Mouse (Mus musculus) liver, embryonic 16.5 days (tissue): Measurements from ENCODE around the gene Btbd6. TPM values are rescaled to one million over a fixed set of nuclear protein-coding genes. Genes with fewer than 3 reads are reported as not detected.

Experiments
- ATAC-seq: fragments of 200-750 bp; cut with Nextera tagmentation; 2 replicates; pipeline ENCODE4 v1.8.0; 2017; ENCODE audit warnings: low read depth, mild to moderate bottlenecking, moderate number of reproducible peaks, moderate library complexity
- H3K27ac ChIP-seq: fragments of 300-500 bp; sonication (generic); 2 replicates; pipeline ENCODE4 v1.5.1; 2014; ENCODE audit warnings: mild to moderate bottlenecking, low read length
- H3K27me3 ChIP-seq: fragments of 300-500 bp; sonication (generic); 2 replicates; pipeline ENCODE4 v1.6.1; 2014; ENCODE audit warnings: low read depth, low read length, mixed read lengths; ENCODE audit not compliant: control insufficient read depth, insufficient read depth
- H3K36me3 ChIP-seq: fragments of 300-500 bp; sonication (generic); 2 replicates; pipeline ENCODE4 v1.6.1; 2014; ENCODE audit warnings: mild to moderate bottlenecking; ENCODE audit not compliant: control insufficient read depth, insufficient read depth
- H3K4me1 ChIP-seq: fragments of 300-500 bp; sonication (generic); 2 replicates; pipeline ENCODE4 v1.6.1; 2014; ENCODE audit warnings: low read depth, low read length, mixed read lengths; ENCODE audit not compliant: control insufficient read depth
- H3K4me2 ChIP-seq: fragments of 300-500 bp; sonication (generic); 2 replicates; pipeline ENCODE4 v1.6.1; 2014; ENCODE audit warnings: low read depth, low read length, mixed read lengths
- H3K4me3 ChIP-seq: fragments of 300-500 bp; sonication (generic); 2 replicates; pipeline ENCODE4 v1.5.1; 2014; ENCODE audit warnings: low read depth, mild to moderate bottlenecking, low read length
- H3K9ac ChIP-seq: fragments of 300-500 bp; sonication (generic); 2 replicates; pipeline ENCODE4 v1.6.1; 2014; ENCODE audit warnings: low read depth, low read length
- H3K9me3 ChIP-seq: fragments of 300-500 bp; sonication (generic); replicated peaks from 2 replicates; pipeline ENCODE4 v1.6.1; 2016; ENCODE audit warnings: low read length; ENCODE audit not compliant: control insufficient read depth
- WGBS: fragments of 180-500 bp; shearing (Covaris S2); extraction: QIAGEN DNeasy Blood & Tissue Kit; methylation state at CpG from one replicate; pipeline ENCODE4 v1.1.7; 2014; ENCODE audit not compliant: insufficient replicate concordance; 5-methylcytosine and 5-hydroxymethylcytosine counted together
- polyA plus RNA-seq: library from polyadenylated mRNA; unstranded; fragments of >200 nt; fragmentation: Nextera tagmentation; extraction: Ambion mirVana; gene quantifications from 2 replicates; pipeline ENCODE4 v1.2.1, GENCODE M21; 2015

Btbd6 gene
- 4.5 and 4.9 TPM in 2 replicates for polyA plus RNA-seq

DNA sequence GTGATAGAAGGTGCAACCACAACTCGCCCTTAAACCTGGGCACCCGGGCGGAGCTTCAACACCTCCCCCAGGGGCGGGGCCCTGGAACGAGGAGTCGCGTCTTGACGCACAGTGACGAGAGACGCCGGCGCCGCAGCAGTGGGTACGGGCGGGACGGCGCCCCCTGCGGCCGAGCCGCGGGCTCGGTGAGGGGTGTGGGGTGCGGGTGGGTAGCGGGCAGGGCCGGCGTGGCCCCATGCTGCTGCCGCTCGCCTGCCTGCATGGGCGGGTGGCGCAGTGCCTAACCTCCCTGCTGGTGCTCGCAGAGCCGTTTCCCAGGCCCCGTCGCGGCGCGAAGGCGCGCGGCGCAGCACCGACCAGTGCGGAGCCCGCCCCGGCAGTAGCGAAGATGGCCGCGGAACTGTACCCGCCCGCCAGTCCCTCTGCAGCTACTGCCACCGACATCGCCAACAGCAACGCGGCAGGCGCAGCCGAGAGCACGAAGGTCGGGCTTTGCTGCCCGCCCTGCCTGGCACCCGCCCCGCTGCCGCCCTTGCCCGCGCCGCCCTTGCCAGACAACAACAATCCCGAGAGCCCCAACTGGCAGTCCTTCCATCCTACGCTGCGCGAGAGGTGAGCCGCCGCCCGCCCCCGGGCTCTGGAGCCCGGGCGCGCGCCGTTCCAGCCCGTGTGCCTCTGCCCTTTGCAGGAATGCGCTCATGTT lies at the start of gene Btbd6:
TSS of gene Btbd6 (plus strand) at position 112 of the 703 bp plus-strand sequence.
- peaks cover 17% of the 10 kb centered on the region for H3K36me3 ChIP-seq
- peak within 1 kb of the TSS; percentile 71 for H3K9ac ChIP-seq
- no peaks in the 10 kb centered on the region for H3K9me3 ChIP-seq
- H3K4me1 ChIP-seq: peaks cover 13% of the 10 kb centered on the region
- H3K27me3 ChIP-seq: no peaks in the 10 kb centered on the region
- WGBS: under 1% methylated on average over 64 of the region's 80 CpGs
- H3K4me3 ChIP-seq: peak within 1 kb of the TSS; percentile 73
- peak within 1 kb of the TSS; percentile 60 for H3K27ac ChIP-seq
- peak within 1 kb of the TSS; percentile 80 for H3K4me2 ChIP-seq
- ATAC-seq: peak; percentile 90

DNA sequence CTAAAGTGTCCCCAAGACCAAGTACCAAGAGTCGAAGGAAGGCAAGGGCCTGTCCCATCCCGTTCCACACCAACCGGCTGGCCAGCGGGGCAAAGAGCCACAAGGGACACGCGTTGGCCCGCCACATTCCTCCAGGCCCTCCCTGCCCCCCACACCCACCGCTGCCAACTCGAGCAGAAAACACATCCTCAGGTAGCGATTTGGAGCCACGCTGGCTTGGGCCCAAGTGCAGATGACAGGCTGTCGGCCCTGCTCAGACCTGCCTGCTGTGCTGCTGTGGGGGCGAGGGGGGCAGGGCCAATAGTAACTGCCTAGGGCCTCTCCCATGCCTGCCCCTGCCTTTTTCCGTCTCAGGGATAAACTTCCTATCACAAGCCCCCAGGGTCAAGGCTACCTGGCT lies 49.0 kb upstream of the Btbd6 start:
- 62% methylated on average over 14 of the region's 14 CpGs for WGBS
- ATAC-seq: no peak
- Histone ChIP-seq H3K27me3 (peaks cover 58% of the 10 kb centered on the region), H3K4me1 (peaks cover 13% of the 10 kb centered on the region), H3K27ac (no peak overlapping the region), H3K4me3 (no peak overlapping the region), H3K4me2 (no peak overlapping the region), H3K36me3 (no peaks in the 10 kb centered on the region), H3K9me3 (no peaks in the 10 kb centered on the region), H3K9ac (no peak overlapping the region)

DNA sequence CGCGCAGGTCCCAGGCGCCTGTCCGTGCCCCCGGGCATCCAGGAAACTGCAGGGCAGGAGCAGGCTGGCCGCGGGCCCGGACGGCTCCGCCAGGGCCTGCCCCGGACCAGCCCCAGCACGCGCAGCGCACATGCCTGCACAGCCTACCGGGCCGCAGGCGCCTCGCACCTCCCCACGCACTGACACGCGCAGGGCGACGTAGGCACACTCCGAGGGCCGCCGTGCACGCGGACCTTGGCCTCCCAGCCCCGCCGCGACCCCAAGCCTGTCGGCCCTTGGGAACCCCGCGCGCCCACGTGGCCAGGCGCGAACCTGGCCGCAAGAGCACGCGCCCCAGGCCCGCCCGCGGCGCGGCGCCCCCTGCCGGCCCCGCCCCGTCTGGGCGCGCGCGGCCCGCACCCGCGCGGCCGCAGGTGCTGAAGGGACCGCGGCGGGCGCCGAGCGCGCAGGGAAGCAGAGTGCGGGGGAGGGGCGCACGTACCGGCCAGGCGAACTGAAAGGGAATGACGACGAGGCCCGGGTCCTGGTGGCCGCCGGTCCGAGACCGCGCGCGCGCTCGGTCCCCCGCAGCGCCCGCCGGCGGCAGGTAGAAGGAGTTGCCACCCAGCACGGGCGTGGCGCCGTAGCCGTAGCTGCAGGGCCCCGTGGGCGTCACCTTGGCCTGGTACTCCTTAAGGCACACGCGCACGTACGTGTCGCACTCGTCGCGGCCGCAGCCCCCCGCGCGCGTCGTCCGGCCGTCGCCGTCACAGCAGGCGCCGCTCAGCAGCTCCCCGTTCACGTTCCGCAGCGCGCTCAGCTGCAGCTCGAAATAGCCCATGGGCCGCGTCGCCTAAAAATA lies 47.7 kb upstream of the Btbd6 start:
- peaks cover 60% of the 10 kb centered on the region for H3K27me3 ChIP-seq
- H3K9me3 ChIP-seq: no peaks in the 10 kb centered on the region
- no peaks in the 10 kb centered on the region for H3K36me3 ChIP-seq
- no peak overlapping the region for H3K9ac ChIP-seq
- H3K4me1 ChIP-seq: peaks cover 13% of the 10 kb centered on the region
- ATAC-seq: no peak
- H3K27ac ChIP-seq: no peak overlapping the region
- H3K4me3 ChIP-seq: peak overlapping the region; percentile 49
- peak overlapping the region; percentile 49 for H3K4me2 ChIP-seq
- WGBS: 3% methylated on average over 100 of the region's 124 CpGs

DNA sequence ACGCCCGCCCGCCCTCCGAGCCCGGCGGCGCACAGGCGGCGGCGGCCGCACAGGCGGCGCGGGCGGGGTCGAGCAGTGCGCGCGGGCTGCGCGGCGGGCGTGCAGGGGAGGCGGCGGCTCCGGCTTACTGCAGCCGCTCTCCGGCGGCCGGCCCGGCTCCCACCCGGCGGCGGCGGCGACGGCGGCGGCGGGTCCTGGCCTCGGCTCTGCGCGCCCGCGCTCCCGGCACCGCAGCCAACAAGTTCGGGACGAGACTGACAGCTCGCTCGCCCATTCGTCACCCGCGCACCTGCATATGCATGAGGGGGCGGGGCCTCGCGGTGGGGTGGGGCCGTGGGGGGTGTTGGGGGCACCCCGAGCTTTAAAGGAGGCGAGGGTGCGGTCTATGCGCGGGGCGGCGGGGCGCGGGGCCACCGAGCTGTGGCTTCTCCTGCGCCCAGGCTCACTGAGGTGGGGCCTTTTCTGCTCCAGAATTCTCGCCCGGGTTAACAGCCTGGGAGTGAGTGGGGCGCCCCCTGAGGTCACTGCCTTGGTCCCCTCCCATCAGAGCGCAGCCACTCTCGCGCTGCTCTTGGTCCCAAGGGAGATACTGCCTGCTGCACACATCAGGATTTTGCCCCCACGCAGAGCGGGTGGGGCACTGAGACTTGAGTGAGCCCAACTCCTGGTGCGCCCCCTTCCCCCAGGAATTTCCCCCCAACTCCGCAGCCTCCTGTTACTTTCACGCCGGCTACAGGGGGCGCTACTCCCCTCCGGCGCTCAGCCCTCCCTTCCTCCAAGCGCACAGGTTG lies 46.5 kb upstream of the Btbd6 start, which contains the start of gene Jag2:
TSS of gene Jag2 (minus strand) at position 215 of the 791 bp plus-strand sequence.
- no peaks in the 10 kb centered on the region for H3K36me3 ChIP-seq
- H3K4me2 ChIP-seq: peak within 1 kb of the TSS; percentile 49
- peaks cover 60% of the 10 kb centered on the region for H3K27me3 ChIP-seq
- peaks cover 13% of the 10 kb centered on the region for H3K4me1 ChIP-seq
- H3K9me3 ChIP-seq: no peaks in the 10 kb centered on the region
- no peak within 1 kb of the TSS for H3K9ac ChIP-seq
- peak within 1 kb of the TSS; percentile 49 for H3K4me3 ChIP-seq
- 1% methylated on average over 66 of the region's 85 CpGs for WGBS
- H3K27ac ChIP-seq: no peak within 1 kb of the TSS
- ATAC-seq: peak; percentile 22; the same call in 1 of the 2 replicates

DNA sequence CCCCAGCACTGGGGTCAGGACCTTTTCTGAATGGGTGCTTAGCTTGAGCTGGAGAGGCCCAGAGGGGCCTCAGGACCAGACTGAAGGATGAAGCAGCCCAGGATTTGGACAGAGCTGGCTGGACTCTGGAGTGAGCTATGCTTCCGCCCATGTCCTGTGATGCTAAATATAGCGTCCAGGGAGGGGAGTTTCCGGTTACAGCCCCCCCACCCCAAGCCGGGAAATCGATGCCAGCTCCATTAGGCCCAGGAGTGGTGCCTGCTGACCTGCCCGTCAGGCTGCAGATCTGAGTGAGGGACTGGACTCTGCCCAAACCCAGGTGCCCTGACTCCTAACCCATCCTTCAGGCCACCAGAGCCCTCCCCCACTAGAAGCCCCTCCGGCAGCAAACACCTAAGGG lies 43.6 kb upstream of the Btbd6 start:
- Histone ChIP-seq H3K27me3 (peaks cover 47% of the 10 kb centered on the region), H3K4me2 (no peak overlapping the region), H3K4me3 (no peak overlapping the region), H3K27ac (no peak overlapping the region), H3K36me3 (no peaks in the 10 kb centered on the region), H3K4me1 (peaks cover 13% of the 10 kb centered on the region), H3K9ac (no peak overlapping the region), H3K9me3 (no peaks in the 10 kb centered on the region)
- no peak for ATAC-seq
- 41% methylated on average over 7 of the region's 7 CpGs for WGBS

DNA sequence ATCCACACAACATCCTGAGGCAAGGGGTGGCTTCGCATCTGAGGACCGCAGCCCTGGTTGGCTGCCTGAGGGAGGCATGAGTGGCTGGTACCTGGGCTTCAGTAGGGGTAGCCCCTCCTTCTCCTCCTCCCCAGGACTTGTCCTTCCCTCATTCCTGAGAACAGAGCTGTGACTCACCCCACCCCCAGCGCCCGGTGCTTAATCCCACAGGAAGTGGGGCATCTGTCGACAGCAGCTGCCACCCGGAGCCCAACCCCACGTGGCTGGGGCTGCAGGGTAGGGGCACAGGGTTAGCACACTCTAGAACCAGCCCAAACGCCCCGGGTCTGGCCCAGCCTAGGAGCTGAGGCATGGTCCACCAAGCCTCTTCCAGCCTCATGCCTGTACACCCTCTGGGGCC lies 38.4 kb upstream of the Btbd6 start:
- Histone ChIP-seq H3K9me3 (no peaks in the 10 kb centered on the region), H3K9ac (no peak overlapping the region), H3K4me3 (no peak overlapping the region), H3K4me1 (peaks cover 9% of the 10 kb centered on the region), H3K27me3 (no peaks in the 10 kb centered on the region), H3K36me3 (no peaks in the 10 kb centered on the region), H3K27ac (no peak overlapping the region), H3K4me2 (no peak overlapping the region)
- ATAC-seq: no peak
- WGBS: 41% methylated on average over 9 of the region's 9 CpGs

DNA sequence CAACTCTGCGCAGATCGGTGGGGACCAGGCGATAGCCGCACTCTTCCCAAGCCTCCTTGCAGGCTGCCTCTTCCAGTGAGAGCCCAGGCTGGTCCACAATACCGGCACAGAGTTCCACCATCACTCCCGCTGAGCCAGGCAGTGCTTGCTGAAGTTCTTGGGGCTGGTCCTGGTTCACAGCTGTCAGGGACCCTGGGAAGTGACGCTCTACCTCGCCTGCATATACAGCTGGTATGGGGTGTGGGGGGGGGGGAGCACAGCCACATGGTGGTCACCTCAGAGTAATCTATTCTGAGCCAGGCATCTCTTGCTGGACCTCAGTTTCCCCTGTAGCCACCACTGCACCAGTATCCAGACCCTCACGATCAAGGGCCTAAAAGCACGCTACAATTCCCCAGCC lies 37.9 kb upstream of the Btbd6 start:
- no peak overlapping the region for H3K9ac ChIP-seq

DNA sequence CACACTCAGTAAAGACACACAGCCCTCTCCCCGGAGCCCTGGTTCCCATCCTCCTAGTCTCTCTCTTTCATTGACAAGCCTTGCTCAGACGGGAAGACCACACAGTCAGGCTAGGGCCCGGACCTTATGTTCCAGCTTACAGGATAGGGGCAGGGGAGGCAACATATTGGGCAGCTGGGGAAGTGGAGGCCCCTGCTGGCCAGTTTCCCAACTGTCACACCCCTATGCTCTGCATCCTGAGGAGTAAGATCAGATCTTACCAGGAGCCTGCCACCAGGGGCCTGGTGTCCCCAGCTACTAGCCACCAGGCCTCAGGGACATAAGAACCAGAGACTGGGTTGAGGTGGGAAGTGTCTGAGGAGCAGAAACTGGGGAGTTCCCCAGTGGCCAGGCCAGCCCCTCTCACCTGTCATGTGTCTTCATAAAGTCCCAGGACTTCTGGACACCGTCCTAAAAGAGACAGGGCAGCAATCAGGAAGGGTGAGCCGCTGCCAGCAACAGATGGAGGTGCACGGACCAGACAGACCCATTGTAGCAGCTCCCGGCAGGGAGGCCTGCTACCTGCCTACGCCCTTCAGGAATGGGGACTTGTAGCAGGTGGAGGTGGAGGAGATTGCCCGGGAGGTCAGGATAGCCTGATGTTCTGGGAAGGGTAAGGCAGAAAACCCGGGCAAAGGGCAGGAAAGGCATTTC lies 37.3 kb upstream of the Btbd6 start:
- Histone ChIP-seq H3K27ac (no peak overlapping the region), H3K4me1 (peaks cover 9% of the 10 kb centered on the region), H3K9ac (no peak overlapping the region), H3K27me3 (no peaks in the 10 kb centered on the region), H3K4me3 (no peak overlapping the region), H3K36me3 (no peaks in the 10 kb centered on the region), H3K9me3 (no peaks in the 10 kb centered on the region), H3K4me2 (no peak overlapping the region)
- no peak for ATAC-seq
- 55% methylated on average over 10 of the region's 10 CpGs for WGBS

More for the DNA sequence above, 37.9 kb upstream of the Btbd6 start:
- 74% methylated on average over 10 of the region's 10 CpGs for WGBS
- H3K4me3 ChIP-seq: no peak overlapping the region
- no peak overlapping the region for H3K27ac ChIP-seq
- no peak overlapping the region for H3K4me2 ChIP-seq
- H3K36me3 ChIP-seq: no peaks in the 10 kb centered on the region
- ATAC-seq: no peak
- no peaks in the 10 kb centered on the region for H3K9me3 ChIP-seq
- no peaks in the 10 kb centered on the region for H3K27me3 ChIP-seq
- H3K4me1 ChIP-seq: peaks cover 9% of the 10 kb centered on the region
